In genomic region chr8:10414684-10415212, GRCm38 (mm10) we compare ENCODE assay signal across 9 mouse cellular contexts.
A peak's percentile ranks its signal among the peaks of the same experiment; 100 is the strongest.
DNase-seq lines count a peak whose midpoint lies in the region; ATAC-seq and TF ChIP-seq lines count a peak whose summit lies in the region.
"Had no signal": no experiment of that assay in that cellular context is flagged by ENCODE, and none has a peak within 500 bp of the region (broad histone marks: within the 10 kb centered on the region; RNA-seq: fewer than 3 reads in every experiment).

No protein-coding gene starts in this region.

- no peaks in the 10 kb centered on the region for H3K27me3 ChIP-seq in G1E (ENCODE audit: insufficient read depth, low read length)
- H3K27me3 ChIP-seq in embryonic facial prominence, embryonic 15.5 days, result 0 out of 2 replicates have a peak, but pooled peaks cover 9% of the 10 kb centered on the region
- peaks cover 2% of the 10 kb centered on the region; the same call in 1 of the 2 replicates for H3K27me3 ChIP-seq in hindbrain, embryonic 11.5 days (ENCODE audit: control insufficient read depth, insufficient read depth, low read length)
- H3K27me3 ChIP-seq: limb, embryonic 15.5 days had no signal

- no peaks in the 10 kb centered on the region for H3K4me1 ChIP-seq in G1E (ENCODE audit: insufficient read depth, low read depth, low read length)
- no peaks in the 10 kb centered on the region for H3K4me1 ChIP-seq in embryonic facial prominence, embryonic 15.5 days
- no peaks in the 10 kb centered on the region for H3K4me1 ChIP-seq in hindbrain, embryonic 11.5 days (replicated peaks; ENCODE audit: control insufficient read depth, insufficient read depth, low read length)

- no peak overlapping the region for H3K9ac ChIP-seq in embryonic facial prominence, embryonic 15.5 days
- H3K9ac ChIP-seq in hindbrain, embryonic 11.5 days (ENCODE audit: low read depth, low read length), result no peak overlapping the region
- H3K9ac ChIP-seq: limb, embryonic 15.5 days had no signal

- DNase-seq in G1E (ENCODE audit: low spot score), result peak; percentile 4
- peak; percentile 80 for DNase-seq in adrenal gland, postnatal 25 days
- DNase-seq in hindbrain, embryonic 11.5 days (ENCODE audit: low spot score), result peak; percentile 89
- peak; percentile 79 to 86 for DNase-seq in layer of hippocampus, postnatal 14 days (ENCODE audit: low spot score in 2 of 2)
- DNase-seq in right cerebral cortex, postnatal 25 days, result peak; percentile 66

- no peaks in the 10 kb centered on the region for H3K36me3 ChIP-seq in G1E (replicated peaks)
- no peaks in the 10 kb centered on the region for H3K36me3 ChIP-seq in embryonic facial prominence, embryonic 15.5 days
- H3K36me3 ChIP-seq in hindbrain, embryonic 11.5 days (ENCODE audit: control insufficient read depth, insufficient read depth, low read length), result no peaks in the 10 kb centered on the region
- H3K36me3 ChIP-seq: limb, embryonic 15.5 days had no signal

- no peak overlapping the region for H3K27ac ChIP-seq in embryonic facial prominence, embryonic 15.5 days (replicated peaks)
- H3K27ac ChIP-seq in hindbrain, embryonic 11.5 days (ENCODE audit: low read depth, low read length), result no peak overlapping the region
- H3K27ac ChIP-seq: limb, embryonic 15.5 days had no signal

- TF ChIP-seq CTCF in G1E (IDR thresholded peaks at IDR 0.05; ENCODE audit: low read depth, low read length), result peak; percentile 87

- H3K9me3 ChIP-seq in G1E (replicated peaks), result no peaks in the 10 kb centered on the region
- H3K9me3 ChIP-seq in embryonic facial prominence, embryonic 15.5 days (replicated peaks), result no peaks in the 10 kb centered on the region
- no peaks in the 10 kb centered on the region for H3K9me3 ChIP-seq in hindbrain, embryonic 11.5 days (ENCODE audit: control insufficient read depth, low read length)
- H3K9me3 ChIP-seq: limb, embryonic 15.5 days had no signal

- peak overlapping the region; percentile 21; the same call in 1 of the 2 replicates for H3K4me2 ChIP-seq in embryonic facial prominence, embryonic 15.5 days (replicated peaks)
- no peak overlapping the region for H3K4me2 ChIP-seq in hindbrain, embryonic 11.5 days (replicated peaks; ENCODE audit: low read depth, low read length)
- H3K4me2 ChIP-seq: limb, embryonic 15.5 days had no signal

- 19% methylated on average over 6 of the region's 6 CpGs for WGBS in embryonic facial prominence, embryonic 15.5 days
- WGBS in hindbrain, embryonic 11.5 days, result 23% methylated on average over 6 of the region's 6 CpGs

- H3K4me3 ChIP-seq in G1E (ENCODE audit: low read depth, low read length), result no peak overlapping the region
- H3K4me3 ChIP-seq in embryonic facial prominence, embryonic 15.5 days (replicated peaks), result no peak overlapping the region
- no peak overlapping the region for H3K4me3 ChIP-seq in hindbrain, embryonic 11.5 days (ENCODE audit: low read depth, low read length)
- H3K4me3 ChIP-seq: limb, embryonic 15.5 days had no signal

- ATAC-seq in G1E (ENCODE audit: extremely low read depth, insufficient number of reproducible peaks, low FRiP score, poor library complexity, severe bottlenecking), result no peak; the same call in 1 of the 2 replicates
- no peak for ATAC-seq in embryonic facial prominence, embryonic 15.5 days (ENCODE audit: insufficient number of reproducible peaks, low FRiP score, low TSS enrichment, low read depth)
- peak; percentile 11; the same call in 1 of the 2 replicates for ATAC-seq in hindbrain, embryonic 11.5 days (ENCODE audit: low FRiP score)
- ATAC-seq in megakaryocyte, adult 5-6 weeks (ENCODE audit: poor library complexity, severe bottlenecking), result peak; percentile 60; the same call in 1 of the 2 replicates
- ATAC-seq in erythroid progenitor cell, adult 5-6 weeks (replicated peaks; ENCODE audit: low FRiP score, poor library complexity, severe bottlenecking), result no peak

Comparison
In these comparisons a context has a peak if more than half of its experiments do, and no peak if none do; other contexts are left out.
1. ATAC-seq: peak in hindbrain, embryonic 11.5 days (single experiment) and megakaryocyte, adult 5-6 weeks (single experiment); none in G1E (single experiment), embryonic facial prominence, embryonic 15.5 days (single experiment) and erythroid progenitor cell, adult 5-6 weeks (single experiment).
2. DNase-seq: peak in every context shown above with its lines; median percentile 89 in hindbrain, embryonic 11.5 days; 82 in layer of hippocampus, postnatal 14 days; 80 in adrenal gland, postnatal 25 days; 66 in right cerebral cortex, postnatal 25 days; 4 in G1E.